Mouse (Mus musculus) hindlimb bud, embryonic 11.5 days (tissue): Measurements from ENCODE around the gene Hdac1.

Experiments
- DNase-seq: peaks from one replicate; pipeline ENCODE4 v3.0.0-alpha.2; 2012; ENCODE audit warnings: low read depth, low spot score; ENCODE audit errors: extremely low spot score

The Hdac1 gene

GRCm38 (mm10) chr4:129511413-129512096 lies 31.0 kb downstream of the Hdac1 start:
- DNase-seq = no peak

GRCm38 (mm10) chr4:129510723-129511412 lies 31.6 kb downstream of the Hdac1 start:
- no peak for DNase-seq

DNA sequence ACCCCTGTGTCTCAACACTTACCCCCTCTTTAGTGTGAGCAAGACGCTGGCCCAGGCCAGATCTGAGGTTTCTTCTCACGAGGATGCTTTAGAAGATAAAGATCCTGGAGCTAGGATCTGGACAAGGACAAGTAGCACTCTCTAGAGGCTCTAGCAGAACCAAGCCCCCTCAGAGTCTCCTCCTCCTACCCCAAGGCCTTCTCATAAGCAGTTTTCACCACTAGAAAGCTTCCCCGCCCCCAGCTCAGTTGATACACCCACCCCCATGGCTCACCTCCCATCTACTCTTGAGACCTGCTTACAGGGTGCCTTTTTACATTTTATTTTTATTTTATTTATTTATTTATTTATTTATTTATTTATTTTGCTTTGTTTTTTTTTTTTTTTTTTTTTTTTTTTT lies 32.9 kb downstream of the Hdac1 start:
- no peak for DNase-seq

- no peak for DNase-seq
These were observed 33.5 kb downstream of the Hdac1 start for GRCm38 (mm10) chr4:129508834-129509600.

- no peak for DNase-seq
These were observed 34.3 kb downstream of the Hdac1 start for GRCm38 (mm10) chr4:129508237-129508515.

GRCm38 (mm10) chr4:129507434-129508236 lies 34.9 kb downstream of the Hdac1 start:
- no peak for DNase-seq

- DNase-seq = no peak
These were observed 37.0 kb downstream of the Hdac1 start for GRCm38 (mm10) chr4:129505511-129505910.

DNA sequence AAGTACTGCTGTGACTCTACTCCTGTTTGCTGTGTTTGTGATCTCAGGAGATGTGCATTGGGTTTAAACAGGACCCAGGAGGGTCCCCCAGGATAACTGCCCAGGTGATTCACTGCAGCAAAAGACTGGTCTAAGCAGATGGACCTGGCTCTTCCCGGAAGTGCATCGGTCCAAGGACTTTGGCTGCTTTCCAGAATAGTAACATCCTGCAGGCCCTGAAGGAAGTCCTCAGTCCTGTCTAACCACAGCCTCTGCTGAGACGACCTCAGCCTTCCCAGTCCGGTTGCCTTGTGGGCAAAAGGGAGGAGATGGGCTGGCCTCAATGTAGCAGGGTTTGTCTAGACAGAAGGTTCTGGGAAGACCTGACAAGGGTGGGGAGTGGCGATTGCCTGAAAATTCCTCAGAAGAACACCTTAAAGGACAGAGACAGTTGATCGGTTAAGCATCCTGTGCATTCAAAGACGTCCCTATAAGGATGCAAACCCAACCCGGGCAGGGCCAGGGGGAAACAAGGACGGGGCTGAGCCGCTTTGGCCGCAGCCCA lies 39.5 kb downstream of the Hdac1 start:
- no peak for DNase-seq

DNA sequence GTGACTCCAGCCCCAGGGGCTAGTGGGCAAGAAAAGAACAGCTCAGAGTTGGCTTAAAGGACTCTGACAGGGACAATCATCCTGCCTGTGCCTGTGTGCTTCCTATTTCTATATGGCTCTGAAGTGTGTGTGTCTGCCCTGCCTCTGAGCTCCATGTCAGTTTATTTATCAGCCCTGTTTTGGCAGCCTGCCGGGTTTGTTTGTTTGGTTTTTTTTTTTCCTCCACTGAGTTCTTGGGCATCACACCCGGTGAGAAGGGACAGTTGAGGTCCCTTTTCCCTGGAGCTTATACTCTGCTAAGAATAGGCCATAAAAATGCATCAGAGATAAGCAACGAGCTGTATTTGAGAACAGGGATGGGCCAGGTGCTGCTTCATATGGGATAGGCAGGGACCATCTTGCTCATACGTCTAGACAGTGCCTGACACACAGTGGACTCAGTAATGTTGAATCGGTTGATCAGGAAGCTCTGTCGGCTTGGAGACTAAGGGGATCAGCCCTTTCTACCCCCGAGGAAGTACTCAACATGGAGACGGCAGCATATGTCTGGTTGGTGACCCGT lies 40.1 kb downstream of the Hdac1 start:
- no peak for DNase-seq

DNA sequence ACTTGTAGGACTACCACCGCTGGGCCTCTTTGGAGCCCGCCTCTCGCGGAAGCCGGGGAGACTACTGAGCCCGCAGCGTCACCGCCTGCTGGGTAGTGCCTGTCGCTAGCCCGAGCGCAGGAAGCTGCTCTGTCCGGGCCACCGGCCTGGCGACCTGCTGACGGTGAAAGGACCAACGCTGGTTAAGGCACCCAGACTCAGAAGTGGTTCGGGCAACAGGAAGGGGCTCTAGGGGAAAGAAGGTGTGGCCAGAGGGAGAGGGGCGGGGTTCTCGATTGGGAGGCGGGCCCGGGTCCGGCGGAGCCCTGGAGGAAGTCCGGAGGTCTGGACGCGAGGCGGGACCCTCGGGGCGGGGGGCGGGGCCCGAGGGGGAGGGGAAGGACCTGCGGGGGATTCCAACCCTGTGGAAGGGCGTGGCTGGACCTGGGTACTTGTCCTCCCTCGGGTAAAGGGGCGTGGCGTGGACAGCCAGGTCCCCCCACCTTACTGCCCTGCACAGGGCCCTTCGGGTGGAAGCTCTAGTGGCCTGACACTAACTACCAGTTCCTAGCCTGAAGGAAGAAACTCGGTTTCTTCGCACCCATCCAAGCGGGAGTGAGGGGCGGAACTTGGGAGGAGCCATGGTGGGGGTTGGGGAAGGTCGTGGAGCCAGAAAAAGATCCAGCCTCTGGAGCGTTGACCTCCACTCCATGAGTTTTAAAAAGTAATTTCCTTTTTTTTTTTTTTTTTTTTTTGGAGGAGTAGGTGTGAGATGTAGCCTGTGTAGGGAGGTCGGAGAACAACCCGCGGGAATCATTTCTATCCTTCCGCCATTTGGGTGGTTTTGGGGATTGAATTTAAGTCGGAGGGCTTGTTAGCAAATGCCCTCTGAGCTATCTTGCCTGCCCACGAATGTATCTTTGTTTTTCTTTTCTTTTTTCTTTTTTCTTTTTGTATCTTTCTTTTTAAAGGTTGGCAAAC lies 41.6 kb downstream of the Hdac1 start:
- no peak for DNase-seq

DNA sequence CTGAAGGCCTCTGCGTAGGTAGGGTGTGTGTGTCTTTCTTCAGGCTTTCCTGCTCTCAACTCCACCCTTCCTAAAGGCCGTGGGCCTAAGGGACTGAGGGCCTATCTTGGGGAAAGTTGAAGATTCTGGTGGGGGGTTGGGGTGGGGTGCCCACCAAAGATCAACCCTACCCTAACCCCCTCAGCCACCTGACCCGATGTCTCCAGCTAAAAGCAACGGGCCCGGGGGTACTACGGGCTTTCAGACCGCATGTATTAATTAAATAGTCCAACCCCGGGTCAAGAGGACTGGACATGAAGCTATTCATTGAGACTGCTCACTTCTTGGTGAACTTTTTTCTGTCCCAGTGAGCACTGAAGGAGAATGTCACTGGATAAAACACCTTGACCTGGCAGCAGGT lies 42.5 kb downstream of the Hdac1 start:
- DNase-seq = no peak

GRCm38 (mm10) chr4:129498941-129499340 lies 43.6 kb downstream of the Hdac1 start:
- DNase-seq = no peak

DNA sequence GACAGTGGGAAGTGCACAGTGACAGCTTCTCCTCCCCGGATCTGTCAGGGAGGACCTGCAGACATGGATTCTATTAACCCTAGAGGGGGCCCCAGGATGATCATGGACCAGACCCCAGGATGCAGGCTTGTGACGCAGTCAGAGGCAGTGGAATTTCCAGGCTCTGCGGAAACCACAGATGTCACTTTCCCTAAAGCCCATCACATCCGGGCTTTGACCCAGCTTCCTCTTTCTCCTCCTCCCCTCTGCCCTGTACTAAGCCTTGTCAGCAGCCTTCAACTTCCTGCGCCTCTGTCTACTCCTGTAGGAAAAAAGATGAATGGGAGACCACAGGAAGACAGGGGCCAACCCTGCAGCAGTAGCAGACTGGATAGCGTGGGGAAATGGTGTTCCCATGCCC lies 45.9 kb downstream of the Hdac1 start:
- DNase-seq = no peak

DNA sequence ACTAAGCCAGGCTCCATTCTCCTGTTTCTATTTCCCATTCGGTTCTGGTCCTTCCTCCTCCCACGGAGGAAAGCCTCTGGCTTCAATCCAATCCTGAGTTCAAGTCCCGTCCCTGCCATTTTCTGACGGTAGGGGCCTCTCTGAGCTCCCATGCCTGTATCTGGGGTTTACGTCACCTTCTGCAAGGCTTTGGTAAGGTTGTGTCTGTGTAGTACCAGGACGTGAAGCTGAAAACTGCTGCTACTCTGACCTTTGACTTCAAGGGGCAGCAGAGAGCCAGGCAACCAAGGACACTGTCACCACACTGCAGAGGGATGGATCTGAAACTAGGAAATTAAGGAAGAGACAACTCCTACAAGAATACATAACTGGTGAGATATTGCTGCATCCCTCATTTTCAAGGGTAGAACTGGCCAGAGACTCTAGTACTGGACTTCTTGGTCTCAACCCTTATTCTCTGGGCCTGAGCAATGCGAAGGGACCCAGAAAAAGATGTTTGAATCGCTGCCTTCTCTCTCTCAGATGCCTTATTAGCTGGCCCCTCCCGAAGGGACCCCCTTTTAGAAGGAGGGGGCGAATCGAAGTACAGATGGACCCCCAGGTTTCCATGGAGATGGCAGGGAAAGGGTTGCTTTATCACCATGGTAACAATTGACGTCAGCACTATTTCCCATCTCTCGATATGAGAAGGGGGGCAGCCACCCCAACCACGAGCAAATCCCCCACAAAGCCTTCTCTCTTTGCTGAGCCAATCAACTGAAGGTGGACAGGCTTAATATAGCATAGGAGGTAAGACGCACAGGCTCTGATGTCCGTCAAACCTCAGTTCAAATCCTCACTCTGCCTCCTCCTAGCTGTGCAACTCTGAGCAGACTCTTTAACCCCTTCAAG lies 46.6 kb downstream of the Hdac1 start:
- DNase-seq = no peak

DNA sequence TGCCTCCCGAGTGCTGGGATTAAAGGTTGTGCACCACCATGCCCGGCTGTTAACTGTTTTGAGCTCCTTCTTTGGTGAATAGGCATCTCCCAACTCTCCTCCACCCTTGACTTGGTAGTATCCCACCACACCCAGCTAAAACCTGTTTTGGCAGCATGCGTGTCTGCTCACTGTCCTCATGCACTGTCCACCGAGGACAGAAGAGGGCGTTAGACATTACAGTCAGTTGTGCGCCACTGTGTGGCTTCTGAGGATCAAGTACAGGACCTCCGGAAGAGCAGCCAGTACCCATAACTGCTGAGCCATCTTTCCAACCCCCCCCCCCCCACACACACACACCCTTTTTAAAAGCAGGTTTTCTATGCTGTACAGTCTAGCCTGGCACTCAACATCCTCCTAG lies 47.8 kb downstream of the Hdac1 start:
- no peak for DNase-seq

DNA sequence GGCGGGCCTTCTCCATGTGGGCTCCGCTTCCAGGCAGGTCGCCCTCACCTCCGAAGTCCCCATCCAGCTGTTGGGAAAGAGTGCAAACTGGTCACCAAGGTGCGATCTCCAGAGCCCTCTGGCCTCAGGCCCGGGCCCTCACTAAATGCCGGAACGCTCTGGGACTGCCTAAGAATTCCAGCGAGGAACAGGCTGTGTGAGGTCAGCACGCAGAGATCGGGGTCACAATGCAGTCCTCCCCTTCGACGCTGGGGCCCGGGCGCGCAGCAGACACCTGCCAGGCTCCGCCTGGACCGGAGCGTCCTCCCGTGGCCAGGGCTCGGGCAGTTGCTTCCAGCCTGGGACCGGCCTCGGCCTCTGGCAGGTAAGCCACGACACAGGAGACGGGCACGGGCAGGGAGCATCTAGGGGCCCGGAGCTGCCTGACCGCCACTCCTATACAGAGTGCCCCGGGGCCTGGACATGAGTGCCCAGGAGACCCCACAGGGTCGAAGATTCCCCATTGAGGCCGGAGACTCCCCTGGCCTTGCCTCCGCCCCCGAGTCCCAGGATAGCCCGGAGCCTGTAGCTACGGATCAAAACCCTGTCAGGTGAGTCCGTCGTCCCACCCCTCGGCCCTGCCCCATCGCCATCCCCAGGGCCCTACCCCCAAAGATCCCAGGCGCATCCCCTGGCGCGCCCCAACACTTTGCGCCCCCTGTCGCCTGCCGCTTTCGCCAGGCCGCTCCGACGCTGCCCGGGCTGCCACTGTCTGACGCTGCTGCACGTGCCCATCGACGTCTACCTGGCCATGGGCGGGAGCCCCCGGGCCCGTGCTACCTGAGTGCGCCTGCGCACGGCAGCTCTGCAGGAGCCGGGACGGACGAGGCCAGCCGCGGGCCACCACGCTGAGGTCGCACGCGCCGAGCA lies 51.3 kb downstream of the Hdac1 start, which contains the start of the genes Tssk3 and Fam229a:
Tssk3 (minus strand) TSS at position 51 of the 909 bp plus-strand sequence.
Fam229a (plus strand) TSS at position 219 of the 909 bp plus-strand sequence.
- no peak for DNase-seq

GRCm38 (mm10) chr4:129481090-129481489 lies 61.4 kb downstream of the Hdac1 start:
- DNase-seq = no peak
